Mouse (Mus musculus) cerebellum, adult (tissue): ENCODE measurements at regions not wholly inside any gene's neighbourhood (a gene's known extent, or its start where the extent isn't known, plus 50 kb on each side); places are given as distances from the start of the nearest gene placed in this dataset.
"Not testable (repeated sequence)": the region's sequence is repeated elsewhere in the genome, so short reads cannot be mapped to it uniquely, and the experiment has no call there.

Source experiments
- ATAC-seq: cut with Nextera tagmentation; 2 replicates; pipeline ENCODE4 v1.9.2; 2017; ENCODE audit warnings: mild to moderate bottlenecking, moderate library complexity, mixed read lengths; ENCODE audit not compliant: insufficient number of reproducible peaks, low FRiP score, low TSS enrichment

- ATAC-seq = no peak
These were observed 89.1 kb upstream of the Otx2 start for GRCm38 (mm10) chr14:48762691-48763090.

GRCm38 (mm10) chr14:48761002-48761648 lies 87.5 kb upstream of the Otx2 start:
- ATAC-seq = no peak

GRCm38 (mm10) chr14:48755096-48755495 lies 81.5 kb upstream of the Otx2 start:
- ATAC-seq = not testable (repeated sequence)

- no peak for ATAC-seq
These were observed 80.6 kb upstream of the Otx2 start for GRCm38 (mm10) chr14:48754080-48754720.

- ATAC-seq = no peak
These were observed 80.0 kb upstream of the Otx2 start for GRCm38 (mm10) chr14:48753517-48754079.

GRCm38 (mm10) chr14:48753084-48753483 lies 79.5 kb upstream of the Otx2 start:
- ATAC-seq = no peak

- no peak for ATAC-seq
These were observed 78.9 kb upstream of the Otx2 start for GRCm38 (mm10) chr14:48752579-48752905.

GRCm38 (mm10) chr14:48751751-48752578 lies 78.3 kb upstream of the Otx2 start:
- no peak for ATAC-seq

GRCm38 (mm10) chr14:48750994-48751393 lies 77.4 kb upstream of the Otx2 start:
- ATAC-seq = no peak

- no peak for ATAC-seq
These were observed 75.4 kb upstream of the Otx2 start for GRCm38 (mm10) chr14:48748976-48749375.

- no peak for ATAC-seq
These were observed 74.3 kb upstream of the Otx2 start for GRCm38 (mm10) chr14:48747936-48748335.

GRCm38 (mm10) chr14:48740942-48741602 lies 67.5 kb upstream of the Otx2 start:
- ATAC-seq = no peak

- ATAC-seq = no peak
These were observed 65.5 kb upstream of the Otx2 start for GRCm38 (mm10) chr14:48739121-48739520.

GRCm38 (mm10) chr14:48738641-48739040 lies 65.0 kb upstream of the Otx2 start:
- no peak for ATAC-seq

- no peak for ATAC-seq
These were observed 64.6 kb upstream of the Otx2 start for GRCm38 (mm10) chr14:48738213-48738612.

GRCm38 (mm10) chr14:48736969-48737860 lies 63.6 kb upstream of the Otx2 start:
- ATAC-seq = no peak

- ATAC-seq = no peak
These were observed 62.6 kb upstream of the Otx2 start for GRCm38 (mm10) chr14:48736211-48736610.

- no peak for ATAC-seq
These were observed 56.4 kb upstream of the Otx2 start for GRCm38 (mm10) chr14:48729996-48730395.
